Mouse (Mus musculus) spleen, adult 2 months (tissue): ENCODE measurements around the gene Ifngr2. TPM values are rescaled to one million over a fixed set of nuclear protein-coding genes. Genes with fewer than 3 reads are reported as not detected.

ENCODE experiments used
- DNase-seq, 2 experiments: peaks; one replicate each; pipeline versions ENCODE4 v3.0.0 to v3.0.0-alpha.2; 2012 to 2021; ENCODE audit warnings: low spot score in 2 of 2, low read depth in 1 of 2
- H3K27ac ChIP-seq: fragments of 200-500 bp; 2 replicates; pipeline ENCODE4 v1.5.1; 2012; ENCODE audit warnings: low read length, inconsistent platforms; ENCODE audit not compliant: insufficient read depth
- H3K27me3 ChIP-seq: fragments of 200-500 bp; 2 replicates; pipeline ENCODE4 v1.6.1; 2012; ENCODE audit warnings: mild to moderate bottlenecking, moderate library complexity, low read length, inconsistent platforms; ENCODE audit not compliant: control insufficient read depth, insufficient read depth
- H3K36me3 ChIP-seq: fragments of 200-500 bp; 2 replicates; pipeline ENCODE4 v1.6.1; 2012; ENCODE audit warnings: mild to moderate bottlenecking, low read length, inconsistent platforms; ENCODE audit not compliant: control insufficient read depth, insufficient read depth
- H3K4me1 ChIP-seq: fragments of 200-500 bp; 2 replicates; pipeline ENCODE4 v1.6.1; 2011; ENCODE audit warnings: inconsistent platforms; ENCODE audit not compliant: control insufficient read depth, insufficient read depth, insufficient read length
- H3K4me3 ChIP-seq: fragments of 200-500 bp; 2 replicates; pipeline ENCODE4 v1.5.1; 2011; ENCODE audit warnings: mild to moderate bottlenecking, inconsistent platforms; ENCODE audit not compliant: insufficient read depth, insufficient read length; ENCODE audit errors: extremely low read depth
- CTCF ChIP-seq: fragments of 200-500 bp; IDR thresholded peaks from 2 replicates; pipeline ENCODE4 v1.5.1; 2011; ENCODE audit warnings: mild to moderate bottlenecking, inconsistent platforms; ENCODE audit not compliant: insufficient read depth, insufficient read length, insufficient replicate concordance; ENCODE audit errors: extremely low read depth
- POLR2A ChIP-seq: fragments of 200-500 bp; IDR thresholded peaks from 2 replicates; pipeline ENCODE4 v1.6.1; 2011; ENCODE audit warnings: low read depth, low read length, inconsistent platforms
- WGBS: fragments of 180-500 bp; shearing (Covaris S2); methylation state at CpG from one replicate; pipeline ENCODE4 v1.1.7; 2018; 5-methylcytosine and 5-hydroxymethylcytosine counted together
- polyA plus RNA-seq: library from polyadenylated mRNA; depleted of rRNA; stranded (reverse); fragments of >200 nt; gene quantifications from 2 replicates; pipeline ENCODE4 v1.2.3, GENCODE M21; 2012

The Ifngr2 gene
- polyA plus RNA-seq, 1 experiment: 18.7 TPM

- DNase-seq: peak; percentile 43 to 87
- H3K27me3 ChIP-seq: no peaks in the 10 kb centered on the region
- no peak overlapping the region for H3K4me3 ChIP-seq
- TF ChIP-seq CTCF (no peak), POLR2A (no peak)
- no peaks in the 10 kb centered on the region for H3K36me3 ChIP-seq
- 52% methylated on average over 13 of the region's 13 CpGs for WGBS
- H3K4me1 ChIP-seq: peaks cover 26% of the 10 kb centered on the region; the same call in 1 of the 2 replicates
- H3K27ac ChIP-seq: no peak overlapping the region
Observed at GRCm38 (mm10) chr16:91534477-91534876, 12.4 kb upstream of the Ifngr2 start.

GRCm38 (mm10) chr16:91534888-91535287, 12.0 kb upstream of the Ifngr2 start:
- no peak overlapping the region for H3K27ac ChIP-seq
- no peak overlapping the region for H3K4me3 ChIP-seq
- no peaks in the 10 kb centered on the region for H3K27me3 ChIP-seq
- H3K4me1 ChIP-seq: peaks cover 26% of the 10 kb centered on the region; the same call in 1 of the 2 replicates
- TF ChIP-seq POLR2A (no peak), CTCF (no peak)
- H3K36me3 ChIP-seq: no peaks in the 10 kb centered on the region
- no peak for DNase-seq
- WGBS: 92% methylated on average over 6 of the region's 6 CpGs

GRCm38 (mm10) chr16:91536372-91536771, 10.5 kb upstream of the Ifngr2 start:
- no peak overlapping the region for H3K4me3 ChIP-seq
- DNase-seq: no peak
- H3K27ac ChIP-seq: no peak overlapping the region
- no peaks in the 10 kb centered on the region for H3K36me3 ChIP-seq
- H3K4me1 ChIP-seq: peaks cover 26% of the 10 kb centered on the region; the same call in 1 of the 2 replicates
- TF ChIP-seq POLR2A: no peak
- H3K27me3 ChIP-seq: no peaks in the 10 kb centered on the region
- WGBS: 91% methylated on average over 6 of the region's 6 CpGs

- Histone ChIP-seq H3K27ac (no peak overlapping the region), H3K36me3 (no peaks in the 10 kb centered on the region), H3K4me1 (peaks cover 26% of the 10 kb centered on the region; the same call in 1 of the 2 replicates), H3K4me3 (no peak overlapping the region), H3K27me3 (no peaks in the 10 kb centered on the region)
- TF ChIP-seq POLR2A (no peak), CTCF (no peak)
- WGBS: 83% methylated on average over 3 of the region's 3 CpGs
- no peak for DNase-seq
Observed at GRCm38 (mm10) chr16:91537065-91537464, 9.8 kb upstream of the Ifngr2 start.

GRCm38 (mm10) chr16:91538051-91538450, 8.8 kb upstream of the Ifngr2 start:
- Histone ChIP-seq H3K4me3 (no peak overlapping the region), H3K27me3 (no peaks in the 10 kb centered on the region), H3K36me3 (no peaks in the 10 kb centered on the region), H3K4me1 (peaks cover 19% of the 10 kb centered on the region; the same call in 1 of the 2 replicates), H3K27ac (peak overlapping the region; percentile 78)
- no peak for TF ChIP-seq POLR2A
- TF ChIP-seq CTCF: no peak
- 12% methylated on average over 6 of the region's 6 CpGs for WGBS
- no peak for DNase-seq

- no peak overlapping the region for H3K4me3 ChIP-seq
- H3K27ac ChIP-seq: peak overlapping the region; percentile 78
- no peaks in the 10 kb centered on the region for H3K27me3 ChIP-seq
- DNase-seq: peak in 1 of 2 experiments; percentile 41
- 13% methylated on average over 9 of the region's 9 CpGs for whole genome bisulfite sequencing
- no peak for TF ChIP-seq POLR2A
- no peak for TF ChIP-seq CTCF
- no peaks in the 10 kb centered on the region for H3K36me3 ChIP-seq
- peaks cover 15% of the 10 kb centered on the region; the same call in 1 of the 2 replicates for H3K4me1 ChIP-seq
Observed at GRCm38 (mm10) chr16:91538513-91538912, 8.4 kb upstream of the Ifngr2 start.

GRCm38 (mm10) chr16:91541573-91542081, 5.2 kb upstream of the Ifngr2 start:
- no peaks in the 10 kb centered on the region for H3K36me3 ChIP-seq
- H3K27ac ChIP-seq: no peak overlapping the region
- no peaks in the 10 kb centered on the region for H3K27me3 ChIP-seq
- WGBS: 52% methylated on average over 10 of the region's 10 CpGs
- no peak overlapping the region for H3K4me3 ChIP-seq
- DNase-seq: no peak
- no peak for TF ChIP-seq POLR2A
- TF ChIP-seq CTCF: no peak
- H3K4me1 ChIP-seq: peaks cover 26% of the 10 kb centered on the region
